Mouse (Mus musculus) stomach, postnatal 0 days (tissue): ENCODE data around the gene Smc4.

Experiments used
- CTCF ChIP-seq: IDR thresholded peaks from 2 replicates; pipeline ENCODE4 v1.5.1; 2016; ENCODE audit warnings: antibody characterized with exemption, low read depth, mild to moderate bottlenecking, moderate library complexity
- EP300 ChIP-seq: optimal IDR thresholded peaks from 2 replicates; pipeline ENCODE3; 2016; ENCODE audit warnings: antibody characterized with exemption

GRCm38 (mm10) chr3:69008873-69009272 is 4.3 kb downstream of the Smc4 start:
- TF ChIP-seq CTCF, result no peak
- TF ChIP-seq EP300, result no peak
